Mouse (Mus musculus) cerebellum, postnatal 14 days (tissue): ENCODE results near the gene Scaf8.
"Not testable (repeated sequence)": the region's sequence is repeated elsewhere in the genome, so short reads cannot be mapped to it uniquely, and the experiment has no call there.

Experiments
- DNase-seq, 2 experiments: peaks; one replicate each; pipeline ENCODE4 v3.0.0; 2021; ENCODE audit warnings: mixed read lengths in 2 of 2

The Scaf8 gene

GRCm38 (mm10) chr17:3114720-3115379, at the start of gene Scaf8:
Gene Scaf8, plus strand, starts transcription at chr17:3114972.
- peak; percentile 93 to 98 for DNase-seq

GRCm38 (mm10) chr17:3075166-3075872, 39.5 kb upstream of the Scaf8 start:
- DNase-seq: peak in 1 of 2 experiments; percentile 8

- no peak for DNase-seq
These were observed 38.9 kb upstream of the Scaf8 start for GRCm38 (mm10) chr17:3075873-3076245.

- DNase-seq: not testable (repeated sequence)
These were observed 36.8 kb upstream of the Scaf8 start for GRCm38 (mm10) chr17:3077936-3078335.

- peak in 1 of 2 experiments; percentile 9 for DNase-seq
These were observed 34.0 kb upstream of the Scaf8 start for GRCm38 (mm10) chr17:3080587-3081349.

- DNase-seq: not testable (repeated sequence)
These were observed 33.2 kb upstream of the Scaf8 start for GRCm38 (mm10) chr17:3081512-3082100.

- DNase-seq: peak; percentile 45 to 53
These were observed 32.5 kb upstream of the Scaf8 start for GRCm38 (mm10) chr17:3082125-3082755.

- peak; percentile 71 to 72 for DNase-seq
These were observed 31.7 kb upstream of the Scaf8 start for GRCm38 (mm10) chr17:3082756-3083749.

GRCm38 (mm10) chr17:3083886-3084550, 30.8 kb upstream of the Scaf8 start:
- peak; percentile 97 to 98 for DNase-seq

GRCm38 (mm10) chr17:3084551-3084930, 30.2 kb upstream of the Scaf8 start:
- DNase-seq: peak; percentile 87 to 89

- DNase-seq: peak in 1 of 2 experiments; percentile 29
These were observed 29.6 kb upstream of the Scaf8 start for GRCm38 (mm10) chr17:3085152-3085551.

- no peak for DNase-seq
These were observed 22.1 kb upstream of the Scaf8 start for GRCm38 (mm10) chr17:3092682-3093081.

GRCm38 (mm10) chr17:3099273-3099672, 15.5 kb upstream of the Scaf8 start:
- not testable (repeated sequence) for DNase-seq

- DNase-seq: peak in 1 of 2 experiments; percentile 20
These were observed 12.2 kb upstream of the Scaf8 start for GRCm38 (mm10) chr17:3102336-3103165.

GRCm38 (mm10) chr17:3104154-3104931, 10.4 kb upstream of the Scaf8 start:
- no peak for DNase-seq

- no peak for DNase-seq
These were observed 9.8 kb upstream of the Scaf8 start for GRCm38 (mm10) chr17:3105022-3105421.

GRCm38 (mm10) chr17:3113737-3114357, 925 bp upstream of the Scaf8 start:
- DNase-seq: no peak

GRCm38 (mm10) chr17:3114358-3114719, 433 bp upstream of the Scaf8 start:
- DNase-seq: no peak
